Mouse (Mus musculus) lung, embryonic 15.5 days (tissue): ENCODE results near the gene Cbfa2t3. TPM values are rescaled to one million over a fixed set of nuclear protein-coding genes. Genes with fewer than 3 reads are reported as not detected.

Experiments
- ATAC-seq: fragments of 200-750 bp; cut with Nextera tagmentation; 2 replicates; pipeline ENCODE4 v1.8.0; 2017; ENCODE audit warnings: moderate number of reproducible peaks, borderline replicate concordance; ENCODE audit not compliant: low FRiP score, low TSS enrichment; ENCODE audit errors: extremely low read depth
- H3K27ac ChIP-seq: fragments of 300-500 bp; sonication (generic); 2 replicates; pipeline ENCODE4 v1.5.1; 2015; ENCODE audit warnings: moderate library complexity, mild to moderate bottlenecking, inconsistent platforms
- H3K27me3 ChIP-seq: fragments of 300-500 bp; sonication (generic); 2 replicates; pipeline ENCODE4 v1.6.1; 2015; ENCODE audit warnings: inconsistent platforms
- H3K36me3 ChIP-seq: fragments of 300-500 bp; sonication (generic); 2 replicates; pipeline ENCODE4 v1.6.1; 2015; ENCODE audit warnings: inconsistent platforms
- H3K4me1 ChIP-seq: fragments of 300-500 bp; sonication (generic); 2 replicates; pipeline ENCODE4 v1.6.1; 2015; ENCODE audit warnings: inconsistent platforms
- H3K4me2 ChIP-seq: fragments of 300-500 bp; sonication (generic); 2 replicates; pipeline ENCODE4 v1.6.1; 2015; ENCODE audit warnings: inconsistent platforms, mild to moderate bottlenecking, moderate library complexity
- H3K4me3 ChIP-seq: fragments of 300-500 bp; sonication (generic); 2 replicates; pipeline ENCODE4 v1.5.1; 2015; ENCODE audit warnings: mild to moderate bottlenecking, inconsistent platforms
- H3K9ac ChIP-seq: fragments of 300-500 bp; sonication (generic); 2 replicates; pipeline ENCODE4 v1.6.1; 2015; ENCODE audit warnings: inconsistent platforms
- H3K9me3 ChIP-seq: fragments of 300-500 bp; sonication (generic); 2 replicates; pipeline ENCODE4 v1.6.1; 2016; ENCODE audit warnings: inconsistent platforms
- WGBS: fragments of 180-500 bp; shearing (Covaris S2); methylation state at CpG from one replicate; pipeline ENCODE4 v1.1.7; 2015; 5-methylcytosine and 5-hydroxymethylcytosine counted together
- polyA plus RNA-seq: library from polyadenylated mRNA; unstranded; fragments of >200 nt; fragmentation: Nextera tagmentation; extraction: Ambion mirVana; gene quantifications from 2 replicates; pipeline ENCODE4 v1.2.1, GENCODE M21; 2015

Gene Cbfa2t3
- polyA plus RNA-seq, 1 experiment from 2014 or later: 5.4 TPM

GRCm38 (mm10) chr8:122716566-122716965, 17.7 kb upstream of the Cbfa2t3 start:
- Histone ChIP-seq H3K27ac (no peak overlapping the region), H3K36me3 (no peaks in the 10 kb centered on the region), H3K27me3 (peaks cover 35% of the 10 kb centered on the region; the same call in 1 of the 2 replicates), H3K9ac (no peak overlapping the region), H3K4me3 (no peak overlapping the region), H3K4me2 (no peak overlapping the region), H3K9me3 (no peaks in the 10 kb centered on the region), H3K4me1 (peaks cover 23% of the 10 kb centered on the region)
- ATAC-seq: no peak
- 67% methylated on average over 8 of the region's 8 CpGs for WGBS

- Histone ChIP-seq H3K27ac (no peak overlapping the region), H3K36me3 (no peaks in the 10 kb centered on the region), H3K27me3 (peaks cover 6% of the 10 kb centered on the region; the same call in 1 of the 2 replicates), H3K9ac (no peak overlapping the region), H3K9me3 (no peaks in the 10 kb centered on the region), H3K4me2 (no peak overlapping the region), H3K4me3 (no peak overlapping the region), H3K4me1 (peaks cover 4% of the 10 kb centered on the region; the same call in 1 of the 2 replicates)
- no peak for ATAC-seq
- 80% methylated on average over 5 of the region's 5 CpGs for WGBS
Observed at GRCm38 (mm10) chr8:122713157-122713518, 14.2 kb upstream of the Cbfa2t3 start.

- Histone ChIP-seq H3K27me3 (peaks cover 6% of the 10 kb centered on the region; the same call in 1 of the 2 replicates), H3K9ac (no peak overlapping the region), H3K4me3 (no peak overlapping the region), H3K4me2 (no peak overlapping the region), H3K36me3 (no peaks in the 10 kb centered on the region), H3K4me1 (peaks cover 4% of the 10 kb centered on the region; the same call in 1 of the 2 replicates), H3K27ac (no peak overlapping the region), H3K9me3 (no peaks in the 10 kb centered on the region)
- 71% methylated on average over 12 of the region's 12 CpGs for WGBS
- ATAC-seq: no peak
Observed at GRCm38 (mm10) chr8:122712411-122713156, 13.7 kb upstream of the Cbfa2t3 start.

- H3K9ac ChIP-seq: no peak overlapping the region
- 39% methylated on average over 11 of the region's 11 CpGs for WGBS
- peaks cover 4% of the 10 kb centered on the region; the same call in 1 of the 2 replicates for H3K4me1 ChIP-seq
- no peak overlapping the region; the same call in 1 of the 2 replicates for H3K27ac ChIP-seq
- peak; percentile 26; the same call in 1 of the 2 replicates for ATAC-seq
- H3K4me2 ChIP-seq: no peak overlapping the region
- peaks cover 7% of the 10 kb centered on the region; the same call in 1 of the 2 replicates for H3K27me3 ChIP-seq
- H3K9me3 ChIP-seq: no peaks in the 10 kb centered on the region
- no peaks in the 10 kb centered on the region for H3K36me3 ChIP-seq
- no peak overlapping the region for H3K4me3 ChIP-seq
Observed at GRCm38 (mm10) chr8:122711891-122712365, 13.0 kb upstream of the Cbfa2t3 start.

GRCm38 (mm10) chr8:122711480-122711879, 12.6 kb upstream of the Cbfa2t3 start:
- Histone ChIP-seq H3K4me2 (no peak overlapping the region), H3K27me3 (peaks cover 6% of the 10 kb centered on the region; the same call in 1 of the 2 replicates), H3K9me3 (no peaks in the 10 kb centered on the region), H3K4me3 (no peak overlapping the region), H3K36me3 (no peaks in the 10 kb centered on the region), H3K4me1 (peaks cover 3% of the 10 kb centered on the region; the same call in 1 of the 2 replicates), H3K9ac (no peak overlapping the region), H3K27ac (no peak overlapping the region; the same call in 1 of the 2 replicates)
- WGBS: 73% methylated on average over 3 of the region's 3 CpGs
- ATAC-seq: no peak

GRCm38 (mm10) chr8:122709340-122710111, 10.6 kb upstream of the Cbfa2t3 start:
- no peaks in the 10 kb centered on the region for H3K4me1 ChIP-seq
- no peak overlapping the region for H3K9ac ChIP-seq
- WGBS: 44% methylated on average over 26 of the region's 26 CpGs
- no peak overlapping the region for H3K4me3 ChIP-seq
- H3K9me3 ChIP-seq: no peaks in the 10 kb centered on the region
- H3K36me3 ChIP-seq: no peaks in the 10 kb centered on the region
- no peak overlapping the region for H3K27ac ChIP-seq
- no peak for ATAC-seq
- H3K27me3 ChIP-seq: peaks cover 6% of the 10 kb centered on the region; the same call in 1 of the 2 replicates
- H3K4me2 ChIP-seq: no peak overlapping the region

- no peak overlapping the region for H3K4me2 ChIP-seq
- no peaks in the 10 kb centered on the region for H3K36me3 ChIP-seq
- ATAC-seq: no peak
- peaks cover 6% of the 10 kb centered on the region; the same call in 1 of the 2 replicates for H3K27me3 ChIP-seq
- 52% methylated on average over 4 of the region's 4 CpGs for WGBS
- H3K9me3 ChIP-seq: no peaks in the 10 kb centered on the region
- H3K4me1 ChIP-seq: no peaks in the 10 kb centered on the region
- no peak overlapping the region for H3K4me3 ChIP-seq
- H3K9ac ChIP-seq: no peak overlapping the region
- H3K27ac ChIP-seq: no peak overlapping the region
Observed at GRCm38 (mm10) chr8:122707184-122707583, 8.3 kb upstream of the Cbfa2t3 start.

GRCm38 (mm10) chr8:122705901-122706561, 7.1 kb upstream of the Cbfa2t3 start:
- Histone ChIP-seq H3K4me1 (no peaks in the 10 kb centered on the region), H3K27ac (no peak overlapping the region), H3K36me3 (no peaks in the 10 kb centered on the region), H3K9ac (no peak overlapping the region), H3K27me3 (peaks cover 6% of the 10 kb centered on the region; the same call in 1 of the 2 replicates), H3K4me3 (no peak overlapping the region), H3K9me3 (no peaks in the 10 kb centered on the region), H3K4me2 (no peak overlapping the region)
- ATAC-seq: no peak
- WGBS: 40% methylated on average over 12 of the region's 12 CpGs

- H3K9ac ChIP-seq: no peak overlapping the region
- ATAC-seq: no peak
- no peak overlapping the region for H3K27ac ChIP-seq
- H3K9me3 ChIP-seq: no peaks in the 10 kb centered on the region
- no peaks in the 10 kb centered on the region for H3K4me1 ChIP-seq
- WGBS: 83% methylated on average over 3 of the region's 3 CpGs
- no peak overlapping the region for H3K4me2 ChIP-seq
- no peaks in the 10 kb centered on the region for H3K36me3 ChIP-seq
- peaks cover 6% of the 10 kb centered on the region; the same call in 1 of the 2 replicates for H3K27me3 ChIP-seq
- H3K4me3 ChIP-seq: no peak overlapping the region
Observed at GRCm38 (mm10) chr8:122704612-122705011, 5.7 kb upstream of the Cbfa2t3 start.

GRCm38 (mm10) chr8:122702957-122703356, 4.0 kb upstream of the Cbfa2t3 start:
- H3K27me3 ChIP-seq: peaks cover 6% of the 10 kb centered on the region; the same call in 1 of the 2 replicates
- peaks cover 8% of the 10 kb centered on the region; the same call in 1 of the 2 replicates for H3K4me1 ChIP-seq
- WGBS: 79% methylated on average over 6 of the region's 6 CpGs
- no peak overlapping the region for H3K27ac ChIP-seq
- H3K9me3 ChIP-seq: no peaks in the 10 kb centered on the region
- ATAC-seq: no peak
- H3K4me3 ChIP-seq: no peak overlapping the region
- no peak overlapping the region for H3K9ac ChIP-seq
- no peak overlapping the region for H3K4me2 ChIP-seq
- H3K36me3 ChIP-seq: no peaks in the 10 kb centered on the region

GRCm38 (mm10) chr8:122702301-122702941, 3.5 kb upstream of the Cbfa2t3 start:
- H3K27ac ChIP-seq: no peak overlapping the region
- peaks cover 6% of the 10 kb centered on the region; the same call in 1 of the 2 replicates for H3K27me3 ChIP-seq
- H3K4me1 ChIP-seq: peaks cover 8% of the 10 kb centered on the region; the same call in 1 of the 2 replicates
- ATAC-seq: no peak
- no peaks in the 10 kb centered on the region for H3K9me3 ChIP-seq
- H3K4me3 ChIP-seq: no peak overlapping the region
- H3K4me2 ChIP-seq: no peak overlapping the region
- H3K9ac ChIP-seq: no peak overlapping the region
- H3K36me3 ChIP-seq: no peaks in the 10 kb centered on the region
- WGBS: 34% methylated on average over 10 of the region's 10 CpGs
